Mouse (Mus musculus) small intestine, adult 2 months (tissue): ENCODE measurements around the gene Mitf. TPM values are rescaled to one million over a fixed set of nuclear protein-coding genes. Genes with fewer than 3 reads are reported as not detected.

ENCODE experiments used
- H3K27ac ChIP-seq: fragments of 200-500 bp; 2 replicates; pipeline ENCODE4 v1.5.1; 2012; ENCODE audit warnings: low read depth, low read length, control low read depth, inconsistent platforms; ENCODE audit not compliant: insufficient read depth
- H3K27me3 ChIP-seq: fragments of 200-500 bp; 2 replicates; pipeline ENCODE4 v1.6.1; 2012; ENCODE audit warnings: mild to moderate bottlenecking, moderate library complexity, low read length, inconsistent platforms; ENCODE audit not compliant: control insufficient read depth, insufficient read depth
- H3K36me3 ChIP-seq: fragments of 200-500 bp; 2 replicates; pipeline ENCODE4 v1.6.1; 2012; ENCODE audit warnings: mild to moderate bottlenecking, low read length, control low read depth, inconsistent platforms; ENCODE audit not compliant: control insufficient read depth, insufficient read depth
- H3K4me1 ChIP-seq: fragments of 200-500 bp; 2 replicates; pipeline ENCODE4 v1.6.1; 2012; ENCODE audit warnings: low read length, inconsistent platforms, mixed read lengths; ENCODE audit not compliant: control insufficient read depth, insufficient read depth, insufficient read length
- H3K4me3 ChIP-seq: fragments of 200-500 bp; 2 replicates; pipeline ENCODE4 v1.5.1; 2012; ENCODE audit warnings: low read depth, mild to moderate bottlenecking, control low read depth, inconsistent platforms, low read length, moderate library complexity
- CTCF ChIP-seq: fragments of 200-500 bp; IDR thresholded peaks from 2 replicates; pipeline ENCODE4 v1.5.1; 2012; ENCODE audit warnings: low read depth, mild to moderate bottlenecking, control low read depth, inconsistent platforms, low read length, moderate library complexity, mixed read lengths; ENCODE audit not compliant: insufficient replicate concordance, insufficient read length; ENCODE audit errors: extremely low read depth
- POLR2A ChIP-seq: fragments of 200-500 bp; IDR thresholded peaks from 2 replicates; pipeline ENCODE4 v1.6.1; 2012; ENCODE audit warnings: low read depth, mild to moderate bottlenecking, control low read depth, inconsistent platforms, low read length, moderate library complexity
- WGBS: fragments of 180-500 bp; shearing (Covaris S2); methylation state at CpG from one replicate; pipeline ENCODE4 v1.1.7; 2018; 5-methylcytosine and 5-hydroxymethylcytosine counted together
- polyA plus RNA-seq: library from polyadenylated mRNA; depleted of rRNA; stranded (reverse); fragments of >200 nt; gene quantifications from 2 replicates; pipeline ENCODE4 v1.2.3, GENCODE M21; 2012

The Mitf gene
- polyA plus RNA-seq, 1 experiment: 0.63 TPM

- no peak for TF ChIP-seq POLR2A
- TF ChIP-seq CTCF: no peak
- H3K27ac ChIP-seq: no peak overlapping the region
- H3K4me1 ChIP-seq: no peaks in the 10 kb centered on the region
- no peaks in the 10 kb centered on the region for H3K36me3 ChIP-seq
- 75% methylated on average over 7 of the region's 7 CpGs for WGBS
- no peak overlapping the region for H3K4me3 ChIP-seq
- no peaks in the 10 kb centered on the region for H3K27me3 ChIP-seq
Observed at GRCm38 (mm10) chr6:97918481-97918880, 111.6 kb downstream of the Mitf start.

DNA sequence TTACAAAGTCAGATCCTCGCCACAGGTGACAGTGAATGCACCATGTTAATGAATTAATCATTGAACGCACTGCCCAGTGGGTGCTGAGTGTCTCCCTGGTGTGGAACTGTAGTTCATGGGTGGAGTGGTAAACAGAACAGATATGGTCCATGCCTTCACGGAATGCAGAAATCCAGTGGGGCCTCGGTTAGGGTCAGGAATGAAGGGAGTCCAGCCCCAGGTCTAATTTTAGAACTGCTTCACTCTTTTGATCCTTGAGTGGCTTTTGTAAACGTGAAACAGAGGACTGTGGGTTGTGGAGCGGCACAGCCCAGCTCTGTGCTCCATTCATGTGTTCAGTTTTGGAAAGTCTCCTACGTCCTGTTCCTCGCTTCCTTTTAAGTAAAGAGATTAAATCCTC lies 112.4 kb downstream of the Mitf start:
- no peak for TF ChIP-seq POLR2A
- TF ChIP-seq CTCF: no peak
- Histone ChIP-seq H3K27ac (no peak overlapping the region), H3K4me1 (no peaks in the 10 kb centered on the region), H3K36me3 (no peaks in the 10 kb centered on the region), H3K4me3 (no peak overlapping the region), H3K27me3 (no peaks in the 10 kb centered on the region)
- WGBS: 60% methylated on average over 8 of the region's 8 CpGs

GRCm38 (mm10) chr6:97921591-97921990 lies 114.7 kb downstream of the Mitf start:
- TF ChIP-seq POLR2A: no peak
- TF ChIP-seq CTCF: no peak
- Histone ChIP-seq H3K27ac (no peak overlapping the region), H3K36me3 (no peaks in the 10 kb centered on the region), H3K27me3 (no peaks in the 10 kb centered on the region), H3K4me1 (no peaks in the 10 kb centered on the region), H3K4me3 (no peak overlapping the region)
- WGBS: 85% methylated on average over 6 of the region's 6 CpGs

DNA sequence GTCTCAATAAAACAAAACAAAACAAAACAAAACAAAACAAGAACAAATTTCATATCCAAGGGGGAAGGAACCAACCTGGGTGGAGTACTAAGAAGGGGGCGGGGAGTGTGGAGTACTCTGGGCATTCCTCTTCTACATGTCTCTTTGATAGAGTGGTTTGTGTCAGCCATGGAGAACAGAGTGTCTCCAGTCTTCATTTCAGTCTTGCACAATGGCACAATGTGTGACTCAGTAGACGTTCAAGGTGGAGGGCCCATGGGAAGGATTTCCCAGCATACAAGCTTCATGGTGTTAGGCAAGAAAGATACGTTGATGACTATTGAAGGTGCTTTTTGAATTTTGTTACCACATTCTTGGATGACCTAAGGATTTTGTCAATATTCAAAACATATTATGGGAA lies 117.4 kb downstream of the Mitf start:
- H3K4me3 ChIP-seq: no peak overlapping the region
- no peaks in the 10 kb centered on the region for H3K4me1 ChIP-seq
- H3K27me3 ChIP-seq: no peaks in the 10 kb centered on the region
- WGBS: 88% methylated on average over 3 of the region's 3 CpGs
- no peak overlapping the region for H3K27ac ChIP-seq
- TF ChIP-seq CTCF: no peak
- no peak for TF ChIP-seq POLR2A
- no peaks in the 10 kb centered on the region for H3K36me3 ChIP-seq

GRCm38 (mm10) chr6:97929051-97929450 lies 122.2 kb downstream of the Mitf start:
- Histone ChIP-seq H3K36me3 (no peaks in the 10 kb centered on the region), H3K4me3 (no peak overlapping the region), H3K27ac (no peak overlapping the region), H3K27me3 (no peaks in the 10 kb centered on the region), H3K4me1 (no peaks in the 10 kb centered on the region; the same call in 1 of the 2 replicates)
- WGBS: 60% methylated on average over 3 of the region's 3 CpGs
- no peak for TF ChIP-seq POLR2A

- H3K27me3 ChIP-seq: no peaks in the 10 kb centered on the region
- no peak overlapping the region for H3K27ac ChIP-seq
- WGBS: 22% methylated on average over 7 of the region's 7 CpGs
- H3K4me3 ChIP-seq: no peak overlapping the region
- no peaks in the 10 kb centered on the region; the same call in 1 of the 2 replicates for H3K4me1 ChIP-seq
- TF ChIP-seq POLR2A: no peak
- no peak for TF ChIP-seq CTCF
- H3K36me3 ChIP-seq: no peaks in the 10 kb centered on the region
Observed at GRCm38 (mm10) chr6:97929466-97929865, 122.6 kb downstream of the Mitf start.

GRCm38 (mm10) chr6:97937139-97937538 lies 130.3 kb downstream of the Mitf start:
- Histone ChIP-seq H3K27ac (no peak overlapping the region), H3K4me1 (no peaks in the 10 kb centered on the region), H3K4me3 (no peak overlapping the region), H3K36me3 (no peaks in the 10 kb centered on the region), H3K27me3 (no peaks in the 10 kb centered on the region)
- 74% methylated on average over 5 of the region's 5 CpGs for WGBS
- no peak for TF ChIP-seq CTCF
- no peak for TF ChIP-seq POLR2A
